Mouse (Mus musculus): ENCODE measurements at regions not wholly inside any gene's neighbourhood (a gene's known extent, or its start where the extent isn't known, plus 50 kb on each side); places are given as distances from the start of the nearest gene placed in this dataset.

GRCm38 (mm10) chr4:142500541-142500940, 261.3 kb upstream of the Kazn start:
- ATAC-seq (replicated peaks; ENCODE audit: poor library complexity, severe bottlenecking), result no peak

- ATAC-seq (replicated peaks; ENCODE audit: poor library complexity, severe bottlenecking), result no peak
These were observed 257.4 kb upstream of the Kazn start for GRCm38 (mm10) chr4:142496605-142497004.

GRCm38 (mm10) chr4:142492926-142493492, 253.8 kb upstream of the Kazn start:
- ATAC-seq (replicated peaks; ENCODE audit: poor library complexity, severe bottlenecking), result no peak

- ATAC-seq (replicated peaks; ENCODE audit: poor library complexity, severe bottlenecking), result no peak
These were observed 246.7 kb upstream of the Kazn start for GRCm38 (mm10) chr4:142485784-142486423.

GRCm38 (mm10) chr4:142475632-142476031, 236.4 kb upstream of the Kazn start:
- ATAC-seq (replicated peaks; ENCODE audit: poor library complexity, severe bottlenecking), result no peak

- ATAC-seq (replicated peaks; ENCODE audit: poor library complexity, severe bottlenecking), result no peak
These were observed 235.4 kb upstream of the Kazn start for GRCm38 (mm10) chr4:142474626-142475025.

- no peak for ATAC-seq (replicated peaks; ENCODE audit: poor library complexity, severe bottlenecking)
These were observed 234.8 kb upstream of the Kazn start for GRCm38 (mm10) chr4:142474018-142474417.

GRCm38 (mm10) chr4:142473284-142473683, 234.1 kb upstream of the Kazn start:
- no peak for ATAC-seq (replicated peaks; ENCODE audit: poor library complexity, severe bottlenecking)

- ATAC-seq (replicated peaks; ENCODE audit: poor library complexity, severe bottlenecking), result no peak
These were observed 233.1 kb upstream of the Kazn start for GRCm38 (mm10) chr4:142472332-142472731.

GRCm38 (mm10) chr4:142470784-142471183, 231.6 kb upstream of the Kazn start:
- ATAC-seq (replicated peaks; ENCODE audit: poor library complexity, severe bottlenecking), result no peak

- no peak for ATAC-seq (replicated peaks; ENCODE audit: poor library complexity, severe bottlenecking)
These were observed 228.7 kb upstream of the Kazn start for GRCm38 (mm10) chr4:142467920-142468319.

- ATAC-seq (replicated peaks; ENCODE audit: poor library complexity, severe bottlenecking), result no peak
These were observed 226.0 kb upstream of the Kazn start for GRCm38 (mm10) chr4:142465226-142465625.

GRCm38 (mm10) chr4:142464066-142464465, 224.9 kb upstream of the Kazn start:
- ATAC-seq (replicated peaks; ENCODE audit: poor library complexity, severe bottlenecking), result no peak

GRCm38 (mm10) chr4:142460468-142461086, 221.4 kb upstream of the Kazn start:
- no peak for ATAC-seq (replicated peaks; ENCODE audit: poor library complexity, severe bottlenecking)

- ATAC-seq (replicated peaks; ENCODE audit: poor library complexity, severe bottlenecking), result no peak
These were observed 213.4 kb upstream of the Kazn start for GRCm38 (mm10) chr4:142452614-142453013.

GRCm38 (mm10) chr4:142450884-142451283, 211.7 kb upstream of the Kazn start:
- no peak for ATAC-seq (replicated peaks; ENCODE audit: poor library complexity, severe bottlenecking)

GRCm38 (mm10) chr4:142449713-142450112, 210.5 kb upstream of the Kazn start:
- ATAC-seq (replicated peaks; ENCODE audit: poor library complexity, severe bottlenecking), result no peak

- no peak for ATAC-seq (replicated peaks; ENCODE audit: poor library complexity, severe bottlenecking)
These were observed 210.0 kb upstream of the Kazn start for GRCm38 (mm10) chr4:142449198-142449702.

- no peak for ATAC-seq (replicated peaks; ENCODE audit: poor library complexity, severe bottlenecking)
These were observed 208.3 kb upstream of the Kazn start for GRCm38 (mm10) chr4:142447529-142447928.

GRCm38 (mm10) chr4:142441045-142441444, 201.8 kb upstream of the Kazn start:
- no peak for ATAC-seq (replicated peaks; ENCODE audit: poor library complexity, severe bottlenecking)

- no peak for ATAC-seq (replicated peaks; ENCODE audit: poor library complexity, severe bottlenecking)
These were observed 200.4 kb upstream of the Kazn start for GRCm38 (mm10) chr4:142439450-142440183.

Data from granulocyte monocyte progenitor cell, adult 5-6 weeks (primary cell).